Mouse (Mus musculus) mouse trophoblast stem cell (cell line): ENCODE measurements around the gene Bmp7.

Experiments
- in situ Hi-C, 2 experiments: fragments of 300-500 bp; cut with MseI, MboI; formaldehyde crosslinking; loops; 2 replicates in 1 of 2; 3 replicates in 1 of 2; pipeline ENCODE4 v1.15.1; 2025

Gene Bmp7

GRCm38 (mm10) chr2:172857048-172857447 is 83.1 kb downstream of the Bmp7 start:
- in situ Hi-C loops = no loop called here

- in situ Hi-C loops = no loop called here
Measured at GRCm38 (mm10) chr2:172856549-172856948, 83.6 kb downstream of the Bmp7 start.

- in situ Hi-C loops = no loop called here
Measured at GRCm38 (mm10) chr2:172854136-172854535, 86.0 kb downstream of the Bmp7 start.

GRCm38 (mm10) chr2:172851773-172852172 is 88.3 kb downstream of the Bmp7 start:
- in situ Hi-C loops = no loop called here

GRCm38 (mm10) chr2:172848193-172848592 is 91.9 kb downstream of the Bmp7 start:
- in situ Hi-C loops = loop anchor here in 1 of 2 experiments (10.0 kb wide), 1 partner anchor 237 kb away; no protein-coding TSS in a partner anchor

GRCm38 (mm10) chr2:172846311-172846575 is 93.9 kb downstream of the Bmp7 start:
- in situ Hi-C loops = loop anchor here in 1 of 2 experiments (10.0 kb wide), 1 partner anchor 239 kb away; no protein-coding TSS in a partner anchor

- in situ Hi-C loops = loop anchor here in 1 of 2 experiments (10.0 kb wide), 1 partner anchor 239 kb away; no protein-coding TSS in a partner anchor
Measured at GRCm38 (mm10) chr2:172845536-172846310, 94.4 kb downstream of the Bmp7 start.

- in situ Hi-C loops = loop anchor here in 1 of 2 experiments (10.0 kb wide), 1 partner anchor 241 kb away; no protein-coding TSS in a partner anchor
Measured at GRCm38 (mm10) chr2:172843903-172844302, 96.2 kb downstream of the Bmp7 start.

GRCm38 (mm10) chr2:172842306-172842705 is 97.8 kb downstream of the Bmp7 start:
- in situ Hi-C loops = loop anchor here in 1 of 2 experiments (10.0 kb wide), 1 partner anchor 242 kb away; no protein-coding TSS in a partner anchor

- in situ Hi-C loops = loop anchor here in 1 of 2 experiments (10.0 kb wide), 1 partner anchor 244 kb away; no protein-coding TSS in a partner anchor
Measured at GRCm38 (mm10) chr2:172840905-172841750, 99.0 kb downstream of the Bmp7 start.

GRCm38 (mm10) chr2:172839317-172839980 is 100.7 kb downstream of the Bmp7 start:
- in situ Hi-C loops = loop anchor here (10.0 kb wide), 2 partner anchors 115 to 235 kb away; no protein-coding TSS in a partner anchor

- in situ Hi-C loops = loop anchor here (10.0 kb wide), 2 partner anchors 118 to 238 kb away; no protein-coding TSS in a partner anchor
Measured at GRCm38 (mm10) chr2:172836516-172836915, 103.6 kb downstream of the Bmp7 start.

- in situ Hi-C loops = loop anchor here (5.0 to 10.0 kb wide), 4 partner anchors 122 to 242 kb away; no protein-coding TSS in a partner anchor
Measured at GRCm38 (mm10) chr2:172833196-172833595, 106.9 kb downstream of the Bmp7 start.

GRCm38 (mm10) chr2:172831762-172832161 is 108.4 kb downstream of the Bmp7 start:
- in situ Hi-C loops = loop anchor here (5.0 to 10.0 kb wide), 4 partner anchors 123 to 243 kb away; no protein-coding TSS in a partner anchor

- in situ Hi-C loops = loop anchor here (5.0 to 10.0 kb wide), 4 partner anchors 124 to 244 kb away; no protein-coding TSS in a partner anchor
Measured at GRCm38 (mm10) chr2:172831133-172831532, 109.0 kb downstream of the Bmp7 start.

GRCm38 (mm10) chr2:172828229-172828628 is 111.9 kb downstream of the Bmp7 start:
- in situ Hi-C loops = no loop called here

GRCm38 (mm10) chr2:172827564-172827963 is 112.6 kb downstream of the Bmp7 start:
- in situ Hi-C loops = no loop called here

GRCm38 (mm10) chr2:172825785-172826145 is 114.4 kb downstream of the Bmp7 start:
- in situ Hi-C loops = no loop called here

GRCm38 (mm10) chr2:172824906-172825784 is 115.0 kb downstream of the Bmp7 start:
- in situ Hi-C loops = no loop called here

GRCm38 (mm10) chr2:172818631-172819230 is 121.4 kb downstream of the Bmp7 start:
- in situ Hi-C loops = loop anchor here in 1 of 2 experiments (5.0 kb wide), 1 partner anchor 41 kb away; no protein-coding TSS in a partner anchor
